Mouse (Mus musculus) colon, adult 2 months (tissue): ENCODE data around the gene Gm2007. TPM values are rescaled to one million over a fixed set of nuclear protein-coding genes. Genes with fewer than 3 reads are reported as not detected.

ENCODE experiments used
- polyA plus RNA-seq: library from polyadenylated mRNA; depleted of rRNA; stranded (reverse); fragments of >200 nt; gene quantifications from 2 replicates; pipeline ENCODE4 v1.2.3, GENCODE M21; 2012; rRNA removed

Gm2007 gene
- polyA plus RNA-seq = not detected in 2 replicates

GRCm38 (mm10) chr2:175741237-175741636, at the start of gene Gm2007:
TSS of gene Gm2007 (plus strand) at chr2:175741537.

DNA sequence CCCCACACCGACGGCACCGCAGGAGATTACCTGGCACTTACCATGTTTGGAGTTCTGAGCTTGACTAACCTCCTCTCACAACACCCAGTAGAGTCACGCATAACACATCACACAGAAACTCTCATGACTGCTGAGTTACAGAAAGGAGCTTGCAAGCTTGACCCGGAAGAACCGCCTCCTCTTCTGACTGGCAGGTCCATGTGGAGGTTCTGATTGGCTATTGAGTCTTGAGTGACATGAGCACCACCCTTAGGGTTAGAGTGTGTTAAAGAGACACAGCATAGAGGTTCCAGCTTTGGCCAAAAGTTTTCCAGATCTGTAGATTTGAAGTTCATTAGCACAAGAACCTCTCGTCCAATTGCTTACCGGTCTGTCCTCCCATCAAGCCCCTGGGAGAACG, 37.8 kb upstream of the Gm2007 start, which contains the start of gene Zfp969:
TSS of gene Zfp969 (minus strand) at position 101 of the 400 bp plus-strand sequence.

GRCm38 (mm10) chr2:175800993-175801392, 59.7 kb downstream of the Gm2007 start, which contains the start of gene Gm14288:
TSS of gene Gm14288 (minus strand) at chr2:175801093.

Other genes with a start within 250 kb of the Gm2007 start
- not detected in 2 replicates for gene Gm11007, start 97.6 kb upstream of the Gm2007 start, polyA plus RNA-seq
- not detected in 2 replicates for gene Zfp969, start 37.9 kb upstream of the Gm2007 start, polyA plus RNA-seq
- 0.29 and 0.37 TPM in 2 replicates for gene Gm14288, start 59.6 kb downstream of the Gm2007 start, polyA plus RNA-seq
- not detected in 2 replicates for gene Gm6710, start 127.7 kb downstream of the Gm2007 start, polyA plus RNA-seq
- 0.16 and 0.22 TPM in 2 replicates for gene Zfp966, start 189.6 kb downstream of the Gm2007 start, polyA plus RNA-seq
- gene Gm2026, start 223.8 kb downstream of the Gm2007 start, polyA plus RNA-seq = not detected in 2 replicates